Mouse (Mus musculus) megakaryocyte, embryonic 14.5 days (primary cell): Measurements from ENCODE around the gene Dnajb11.

ENCODE experiments used
- FLI1 ChIP-seq: IDR thresholded peaks from 2 replicates; pipeline ENCODE4 v1.6.1; 2012; ENCODE audit warnings: low read length, inconsistent platforms, mixed read lengths
- GATA1 ChIP-seq: IDR thresholded peaks from 3 replicates; pipeline ENCODE4 v1.6.1; 2012; ENCODE audit warnings: mixed read lengths, low read length, inconsistent platforms, borderline replicate concordance

GRCm38 (mm10) chr16:22899346-22899745, 41.7 kb downstream of the Dnajb11 start:
- no peak for TF ChIP-seq GATA1
- TF ChIP-seq FLI1 = no peak
